Mouse (Mus musculus): ENCODE data around the gene Galnt9. TPM values are rescaled to one million over a fixed set of nuclear protein-coding genes. Genes with fewer than 3 reads are reported as not detected.

Gene Galnt9
- polyA plus RNA-seq, 1 experiment from 2014 or later: 0.80 TPM

GRCm38 (mm10) chr5:110638306-110639074, 94.3 kb downstream of the Galnt9 start:
- Histone ChIP-seq H3K4me3 (ENCODE audit: low read depth, low read length) (no peak overlapping the region), H3K36me3 (ENCODE audit: control insufficient read depth, insufficient read depth, low read length) (no peaks in the 10 kb centered on the region), H3K9me3 (ENCODE audit: control insufficient read depth, low read length) (no peaks in the 10 kb centered on the region), H3K9ac (ENCODE audit: low read length) (no peak overlapping the region), H3K4me1 (replicated peaks; ENCODE audit: control insufficient read depth, insufficient read depth, low read length) (no peaks in the 10 kb centered on the region), H3K4me2 (ENCODE audit: low read length) (no peak overlapping the region), H3K27ac (ENCODE audit: low read depth) (no peak overlapping the region), H3K27me3 (replicated peaks; ENCODE audit: control insufficient read depth, insufficient read depth, low read length) (no peaks in the 10 kb centered on the region)
- no peak for ATAC-seq (replicated peaks; ENCODE audit: low FRiP score, low TSS enrichment, low read depth)
- no peak for DNase-seq (ENCODE audit: low spot score)
- 75% methylated on average over 7 of the region's 7 CpGs for WGBS

DNA sequence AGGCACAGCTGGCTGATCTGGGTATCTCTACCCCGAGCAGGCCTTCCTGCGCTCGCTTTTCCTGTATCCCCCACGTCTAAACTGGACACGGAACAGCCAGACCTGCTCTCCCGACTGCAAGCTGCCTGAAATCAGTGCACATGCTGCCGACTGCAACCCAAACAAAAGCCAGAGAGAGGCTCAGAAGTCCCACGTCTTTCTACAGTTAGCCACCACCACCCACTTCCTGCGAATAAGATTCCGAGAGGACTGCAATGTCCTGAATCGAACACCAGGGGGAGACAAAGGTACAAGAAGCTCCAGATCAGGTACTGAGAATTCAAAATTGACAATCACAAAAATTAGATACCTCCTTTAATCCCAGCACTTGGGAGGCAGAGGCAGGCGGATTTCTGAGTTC, 95.3 kb downstream of the Galnt9 start:
- no peaks in the 10 kb centered on the region for H3K36me3 ChIP-seq (ENCODE audit: control insufficient read depth, insufficient read depth, low read length)
- H3K4me2 ChIP-seq (ENCODE audit: low read length): peak overlapping the region; percentile 37
- H3K9me3 ChIP-seq (ENCODE audit: control insufficient read depth, low read length): no peaks in the 10 kb centered on the region
- 19% methylated on average over 12 of the region's 12 CpGs for WGBS
- ATAC-seq (replicated peaks; ENCODE audit: low FRiP score, low TSS enrichment, low read depth) (no peak), DNase-seq (ENCODE audit: low spot score) (peak; percentile 83)
- no peaks in the 10 kb centered on the region for H3K4me1 ChIP-seq (replicated peaks; ENCODE audit: control insufficient read depth, insufficient read depth, low read length)
- no peak overlapping the region for H3K4me3 ChIP-seq (ENCODE audit: low read depth, low read length)
- no peak overlapping the region for H3K27ac ChIP-seq (ENCODE audit: low read depth)
- H3K9ac ChIP-seq (ENCODE audit: low read length): peak overlapping the region; percentile 22; the same call in 1 of the 2 replicates
- no peaks in the 10 kb centered on the region for H3K27me3 ChIP-seq (replicated peaks; ENCODE audit: control insufficient read depth, insufficient read depth, low read length)

DNA sequence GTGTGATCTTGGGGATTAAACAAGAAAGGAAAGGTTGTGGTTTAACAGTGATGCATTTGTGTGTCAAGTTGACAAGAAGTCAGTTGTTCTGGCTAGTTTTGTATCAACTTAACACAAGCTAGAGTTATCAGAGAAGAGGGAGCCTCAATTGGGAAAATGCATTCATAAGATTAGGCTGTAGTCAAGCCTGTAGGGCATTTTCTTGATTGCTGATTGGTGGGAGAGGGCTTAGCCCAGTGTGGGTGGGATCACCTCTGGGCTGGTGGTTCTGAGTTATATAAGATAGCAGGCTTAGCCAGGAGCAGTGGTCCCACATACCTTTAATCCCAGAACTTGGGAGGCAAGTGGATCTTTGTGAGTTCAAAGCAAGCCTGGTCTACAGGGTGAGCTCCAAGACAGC, 102.2 kb downstream of the Galnt9 start:
- Histone ChIP-seq H3K27me3 (replicated peaks; ENCODE audit: control insufficient read depth, insufficient read depth, low read length) (no peaks in the 10 kb centered on the region), H3K27ac (ENCODE audit: low read depth) (no peak overlapping the region), H3K4me3 (ENCODE audit: low read depth, low read length) (no peak overlapping the region), H3K4me1 (replicated peaks; ENCODE audit: control insufficient read depth, insufficient read depth, low read length) (no peaks in the 10 kb centered on the region), H3K9me3 (ENCODE audit: control insufficient read depth, low read length) (no peaks in the 10 kb centered on the region), H3K36me3 (ENCODE audit: control insufficient read depth, insufficient read depth, low read length) (peaks cover 53% of the 10 kb centered on the region), H3K4me2 (ENCODE audit: low read length) (no peak overlapping the region), H3K9ac (ENCODE audit: low read length) (no peak overlapping the region)
- ATAC-seq (replicated peaks; ENCODE audit: low FRiP score, low TSS enrichment, low read depth) (no peak), DNase-seq (ENCODE audit: low spot score) (no peak)

- H3K4me1 ChIP-seq (replicated peaks; ENCODE audit: control insufficient read depth, insufficient read depth, low read length): peaks cover 9% of the 10 kb centered on the region
- peak within 1 kb of the TSS; percentile 91 for H3K4me2 ChIP-seq (ENCODE audit: low read length)
- peaks cover 73% of the 10 kb centered on the region for H3K36me3 ChIP-seq (ENCODE audit: control insufficient read depth, insufficient read depth, low read length)
- H3K9ac ChIP-seq (ENCODE audit: low read length): peak within 1 kb of the TSS; percentile 84
- under 1% methylated on average over 91 of the region's 91 CpGs for WGBS
- ATAC-seq (replicated peaks; ENCODE audit: low FRiP score, low TSS enrichment, low read depth) (peak; percentile 84), DNase-seq (ENCODE audit: low spot score) (peak; percentile 99)
- H3K4me3 ChIP-seq (ENCODE audit: low read depth, low read length): peak within 1 kb of the TSS; percentile 98
- H3K27ac ChIP-seq (ENCODE audit: low read depth): peak within 1 kb of the TSS; percentile 43; the same call in 1 of the 2 replicates
- no peaks in the 10 kb centered on the region for H3K27me3 ChIP-seq (replicated peaks; ENCODE audit: control insufficient read depth, insufficient read depth, low read length)
- no peaks in the 10 kb centered on the region for H3K9me3 ChIP-seq (ENCODE audit: control insufficient read depth, low read length)
These were observed 108.8 kb downstream of the Galnt9 start, which contains the start of the genes Noc4l and Ddx51 for GRCm38 (mm10) chr5:110652719-110653648. TSS of gene Noc4l (minus strand) at chr5:110653417. TSS of gene Ddx51 (plus strand) at chr5:110653451.

DNA sequence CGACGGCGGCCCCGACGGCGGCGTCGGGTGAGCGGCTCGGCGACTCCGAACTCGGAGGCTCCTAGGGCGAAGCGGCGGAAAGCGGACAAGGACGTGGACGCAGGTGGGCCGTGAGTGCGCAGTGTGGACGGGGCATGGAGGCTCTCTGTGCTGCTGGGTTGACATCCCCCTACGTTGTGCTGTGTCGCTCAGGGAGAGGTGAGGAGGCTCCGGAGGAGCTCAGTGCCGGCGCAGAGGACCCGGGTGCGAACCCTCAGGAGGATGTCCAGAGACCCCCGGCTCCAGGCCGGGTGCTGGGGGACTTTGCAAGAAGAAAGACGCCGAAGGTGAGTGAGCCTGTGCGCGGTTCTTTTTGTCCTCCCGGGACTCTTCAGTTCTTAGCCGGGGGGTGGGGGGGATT, 109.5 kb downstream of the Galnt9 start:
- Histone ChIP-seq H3K36me3 (ENCODE audit: control insufficient read depth, insufficient read depth, low read length) (peaks cover 73% of the 10 kb centered on the region), H3K9me3 (ENCODE audit: control insufficient read depth, low read length) (no peaks in the 10 kb centered on the region), H3K27ac (ENCODE audit: low read depth) (peak overlapping the region; percentile 43; the same call in 1 of the 2 replicates)

DNA sequence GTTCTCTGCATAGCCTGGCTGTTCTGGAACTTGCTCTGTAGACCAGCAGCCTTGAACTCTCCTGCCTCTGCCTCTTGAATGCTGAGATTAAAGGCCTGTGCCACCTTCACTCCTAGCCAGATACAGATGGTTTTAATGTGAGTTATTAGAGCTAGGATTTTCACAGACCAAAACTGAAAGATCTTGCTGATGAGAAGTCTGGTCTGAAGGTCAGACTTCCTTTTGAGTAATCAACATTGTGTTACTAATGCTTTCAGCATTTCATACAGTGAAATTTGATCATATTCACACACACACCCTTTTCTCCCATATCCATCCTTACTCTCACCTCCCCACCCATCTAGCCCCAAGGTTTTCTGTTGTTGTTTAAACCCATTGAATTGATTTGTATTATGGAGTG, 115.5 kb downstream of the Galnt9 start:
- H3K27ac ChIP-seq (ENCODE audit: low read depth): no peak overlapping the region
- H3K4me2 ChIP-seq (ENCODE audit: low read length): no peak overlapping the region
- H3K4me1 ChIP-seq (replicated peaks; ENCODE audit: control insufficient read depth, insufficient read depth, low read length): no peaks in the 10 kb centered on the region
- H3K36me3 ChIP-seq (ENCODE audit: control insufficient read depth, insufficient read depth, low read length): peaks cover 95% of the 10 kb centered on the region
- no peak overlapping the region for H3K9ac ChIP-seq (ENCODE audit: low read length)
- H3K27me3 ChIP-seq (replicated peaks; ENCODE audit: control insufficient read depth, insufficient read depth, low read length): no peaks in the 10 kb centered on the region
- ATAC-seq (replicated peaks; ENCODE audit: low FRiP score, low TSS enrichment, low read depth) (no peak), DNase-seq (ENCODE audit: low spot score) (no peak)
- H3K9me3 ChIP-seq (ENCODE audit: control insufficient read depth, low read length): no peaks in the 10 kb centered on the region
- no peak overlapping the region for H3K4me3 ChIP-seq (ENCODE audit: low read depth, low read length)

More for the DNA sequence above, 109.5 kb downstream of the Galnt9 start:
- H3K4me3 ChIP-seq (ENCODE audit: low read depth, low read length): peak overlapping the region; percentile 98
- peak; percentile 37 for ATAC-seq (replicated peaks; ENCODE audit: low FRiP score, low TSS enrichment, low read depth)
- H3K9ac ChIP-seq (ENCODE audit: low read length): peak overlapping the region; percentile 84
- 2% methylated on average over 37 of the region's 37 CpGs for whole genome bisulfite sequencing
- H3K27me3 ChIP-seq (replicated peaks; ENCODE audit: control insufficient read depth, insufficient read depth, low read length): no peaks in the 10 kb centered on the region
- H3K4me2 ChIP-seq (ENCODE audit: low read length): peak overlapping the region; percentile 91
- peaks cover 9% of the 10 kb centered on the region for H3K4me1 ChIP-seq (replicated peaks; ENCODE audit: control insufficient read depth, insufficient read depth, low read length)
- DNase-seq (ENCODE audit: low spot score): no peak

- no peak overlapping the region for H3K9ac ChIP-seq (ENCODE audit: low read length)
- no peaks in the 10 kb centered on the region for H3K4me1 ChIP-seq (replicated peaks; ENCODE audit: control insufficient read depth, insufficient read depth, low read length)
- no peak overlapping the region for H3K27ac ChIP-seq (ENCODE audit: low read depth)
- DNase-seq (ENCODE audit: low spot score): no peak
- no peak for ATAC-seq (replicated peaks; ENCODE audit: low FRiP score, low TSS enrichment, low read depth)
- peaks cover 94% of the 10 kb centered on the region for H3K36me3 ChIP-seq (ENCODE audit: control insufficient read depth, insufficient read depth, low read length)
- no peak overlapping the region for H3K4me3 ChIP-seq (ENCODE audit: low read depth, low read length)
- WGBS: 88% methylated on average over 2 of the region's 2 CpGs
- H3K4me2 ChIP-seq (ENCODE audit: low read length): no peak overlapping the region
- no peaks in the 10 kb centered on the region for H3K27me3 ChIP-seq (replicated peaks; ENCODE audit: control insufficient read depth, insufficient read depth, low read length)
- no peaks in the 10 kb centered on the region for H3K9me3 ChIP-seq (ENCODE audit: control insufficient read depth, low read length)
These were observed 119.9 kb downstream of the Galnt9 start for GRCm38 (mm10) chr5:110664041-110664440.

DNA sequence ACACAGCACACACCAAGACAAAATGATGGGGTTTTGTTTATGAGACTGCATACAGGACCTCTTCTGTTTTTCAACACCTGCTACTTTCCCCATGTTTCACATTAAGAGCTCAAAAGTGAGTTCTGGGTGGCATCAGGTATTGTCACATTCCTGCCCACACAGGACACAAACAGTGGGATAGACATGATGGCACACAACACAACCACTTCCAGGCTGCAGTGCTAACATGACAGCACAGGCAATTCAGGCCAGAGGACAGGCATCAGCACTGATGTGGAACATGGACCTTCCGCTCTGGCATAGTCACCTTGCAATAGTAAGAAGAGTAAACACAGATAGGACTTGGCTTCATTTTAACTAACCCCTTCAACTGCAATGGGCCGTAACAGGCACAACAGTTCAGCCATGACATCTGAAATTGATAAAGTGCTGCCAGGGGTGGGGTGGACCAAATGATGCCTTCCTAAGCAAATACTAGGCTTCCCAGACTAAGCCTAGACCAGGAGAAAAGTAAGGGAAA, 120.7 kb downstream of the Galnt9 start:
- no peak overlapping the region for H3K27ac ChIP-seq (ENCODE audit: low read depth)
- ATAC-seq (replicated peaks; ENCODE audit: low FRiP score, low TSS enrichment, low read depth): no peak

More for the DNA sequence above, 120.7 kb downstream of the Galnt9 start:
- 85% methylated on average over 2 of the region's 2 CpGs for WGBS
- Histone ChIP-seq H3K36me3 (ENCODE audit: control insufficient read depth, insufficient read depth, low read length) (peaks cover 93% of the 10 kb centered on the region), H3K9ac (ENCODE audit: low read length) (no peak overlapping the region), H3K4me1 (replicated peaks; ENCODE audit: control insufficient read depth, insufficient read depth, low read length) (no peaks in the 10 kb centered on the region), H3K4me3 (ENCODE audit: low read depth, low read length) (no peak overlapping the region), H3K9me3 (ENCODE audit: control insufficient read depth, low read length) (no peaks in the 10 kb centered on the region), H3K27me3 (replicated peaks; ENCODE audit: control insufficient read depth, insufficient read depth, low read length) (no peaks in the 10 kb centered on the region), H3K4me2 (ENCODE audit: low read length) (no peak overlapping the region)
- no peak for DNase-seq (ENCODE audit: low spot score)
